Mouse (Mus musculus) layer of hippocampus, adult 9-10 months (tissue): ENCODE results near the gene Cwh43.
A peak's percentile ranks its signal among the peaks of the same experiment; 100 is the strongest.

ENCODE experiments used
- DNase-seq: peaks from one replicate; pipeline ENCODE4 v3.0.0; 2022; ENCODE audit warnings: low spot score

Gene Cwh43

GRCm38 (mm10) chr5:73399768-73400526 lies 5.9 kb upstream of the Cwh43 start:
- DNase-seq, result no peak

GRCm38 (mm10) chr5:73401341-73401740 lies 4.5 kb upstream of the Cwh43 start:
- DNase-seq, result no peak

GRCm38 (mm10) chr5:73402911-73403310 lies 3.0 kb upstream of the Cwh43 start:
- DNase-seq, result no peak

- no peak for DNase-seq
Observed at GRCm38 (mm10) chr5:73403311-73404068, 2.4 kb upstream of the Cwh43 start.

GRCm38 (mm10) chr5:73404790-73405189 lies 1.1 kb upstream of the Cwh43 start:
- no peak for DNase-seq

GRCm38 (mm10) chr5:73406861-73407260 lies 986 bp downstream of the Cwh43 start:
- DNase-seq, result no peak

- no peak for DNase-seq
Observed at GRCm38 (mm10) chr5:73409970-73410369, 4.1 kb downstream of the Cwh43 start.

GRCm38 (mm10) chr5:73411771-73412170 lies 5.9 kb downstream of the Cwh43 start:
- no peak for DNase-seq

GRCm38 (mm10) chr5:73414172-73414571 lies 8.3 kb downstream of the Cwh43 start:
- no peak for DNase-seq

GRCm38 (mm10) chr5:73419045-73419695 lies 13.3 kb downstream of the Cwh43 start:
- no peak for DNase-seq

GRCm38 (mm10) chr5:73426824-73427223 lies 20.9 kb downstream of the Cwh43 start:
- no peak for DNase-seq

GRCm38 (mm10) chr5:73431581-73431980 lies 25.7 kb downstream of the Cwh43 start:
- DNase-seq, result peak; percentile 89

- no peak for DNase-seq
Observed at GRCm38 (mm10) chr5:73432805-73433204, 26.9 kb downstream of the Cwh43 start.

GRCm38 (mm10) chr5:73434764-73435163 lies 28.9 kb downstream of the Cwh43 start:
- DNase-seq, result no peak

GRCm38 (mm10) chr5:73442176-73442575 lies 36.3 kb downstream of the Cwh43 start:
- no peak for DNase-seq

- no peak for DNase-seq
Observed at GRCm38 (mm10) chr5:73450276-73450675, 44.4 kb downstream of the Cwh43 start.

GRCm38 (mm10) chr5:73454502-73455306 lies 48.8 kb downstream of the Cwh43 start:
- DNase-seq, result no peak

- DNase-seq, result no peak
Observed at GRCm38 (mm10) chr5:73455307-73455687, 49.4 kb downstream of the Cwh43 start.

- DNase-seq, result no peak
Observed at GRCm38 (mm10) chr5:73468462-73469433, 62.9 kb downstream of the Cwh43 start.

- no peak for DNase-seq
Observed at GRCm38 (mm10) chr5:73474412-73475405, 68.8 kb downstream of the Cwh43 start.
